Mouse (Mus musculus): ENCODE measurements at regions not wholly inside any gene's neighbourhood (a gene's known extent, or its start where the extent isn't known, plus 50 kb on each side); places are given as distances from the start of the nearest gene placed in this dataset.

DNA sequence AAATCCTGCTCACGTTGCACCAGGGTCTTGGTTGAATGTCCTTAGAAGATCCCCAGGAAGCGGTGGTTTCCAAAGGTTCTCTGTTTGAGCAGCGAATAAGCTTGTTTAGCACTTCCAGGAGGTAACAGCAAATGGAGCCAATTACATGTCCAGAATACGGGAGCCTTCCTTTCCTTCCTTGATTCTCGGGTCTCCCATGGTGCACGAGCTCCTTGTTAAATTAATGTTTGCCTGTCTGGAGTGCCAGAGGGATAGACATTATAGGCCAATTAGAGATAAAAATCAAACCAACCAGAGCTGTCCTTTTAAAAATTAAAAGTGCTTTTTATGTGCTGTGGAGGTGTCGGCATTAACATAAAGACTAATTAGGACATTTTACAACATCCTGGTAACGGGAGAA is 437.0 kb downstream of the Slc4a3 start:
- Histone ChIP-seq H3K4me3 (replicated peaks) (no peak overlapping the region), H3K4me1 (replicated peaks) (no peaks in the 10 kb centered on the region), H3K27me3 (no peaks in the 10 kb centered on the region), H3K27ac (no peak overlapping the region), H3K9ac (replicated peaks) (no peak overlapping the region), H3K9me3 (no peaks in the 10 kb centered on the region), H3K4me2 (replicated peaks) (no peak overlapping the region), H3K36me3 (no peaks in the 10 kb centered on the region)
- 70% methylated on average over 8 of the region's 8 CpGs for WGBS
- no peak for ATAC-seq

DNA sequence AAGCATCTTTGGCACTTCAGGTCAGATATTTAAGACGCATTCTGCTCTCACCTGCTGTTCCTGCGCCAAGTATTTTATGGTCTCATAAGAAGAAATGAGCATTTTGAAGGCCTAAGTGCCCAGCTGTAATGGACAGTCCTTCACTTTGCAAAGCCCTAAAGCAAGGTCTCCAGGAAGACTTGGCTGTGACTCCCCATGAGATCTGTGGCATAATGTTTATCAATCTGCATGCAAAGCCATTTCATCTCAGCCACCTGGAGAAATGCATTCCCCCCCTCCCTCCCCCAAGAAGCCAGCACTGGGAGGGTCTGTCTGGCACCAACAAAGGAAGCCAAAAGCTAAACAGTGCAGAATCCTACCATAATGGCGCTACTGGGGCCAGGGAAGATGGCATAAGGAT is 437.4 kb downstream of the Slc4a3 start:
- Histone ChIP-seq H3K9me3 (no peaks in the 10 kb centered on the region), H3K4me3 (replicated peaks) (no peak overlapping the region), H3K36me3 (no peaks in the 10 kb centered on the region), H3K4me1 (replicated peaks) (no peaks in the 10 kb centered on the region), H3K27ac (no peak overlapping the region), H3K4me2 (replicated peaks) (no peak overlapping the region), H3K27me3 (no peaks in the 10 kb centered on the region), H3K9ac (replicated peaks) (no peak overlapping the region)
- no peak for ATAC-seq
- 92% methylated on average over 3 of the region's 3 CpGs for WGBS

DNA sequence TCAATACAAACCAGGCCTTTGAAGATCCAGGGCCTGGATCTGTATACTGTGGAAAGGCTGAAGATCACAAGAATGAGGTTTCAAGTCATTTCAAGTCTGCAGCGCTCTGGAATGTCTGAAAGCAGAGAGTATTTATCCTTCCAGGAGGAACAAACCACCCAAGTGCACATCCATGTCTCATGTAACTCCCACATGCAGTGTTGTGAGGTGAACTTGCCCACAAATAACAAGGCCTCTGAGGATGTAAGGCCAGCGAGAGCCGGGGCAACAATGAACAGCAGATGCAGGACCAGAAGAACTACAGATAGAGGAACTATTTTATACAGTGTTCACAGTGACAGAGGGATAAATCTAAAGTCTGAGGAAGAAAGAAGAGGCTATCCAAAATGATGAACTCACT is 442.4 kb downstream of the Slc4a3 start:
- ATAC-seq = no peak
- Histone ChIP-seq H3K27ac (no peak overlapping the region), H3K4me1 (replicated peaks) (no peaks in the 10 kb centered on the region), H3K4me3 (replicated peaks) (no peak overlapping the region), H3K27me3 (no peaks in the 10 kb centered on the region), H3K4me2 (replicated peaks) (no peak overlapping the region), H3K36me3 (no peaks in the 10 kb centered on the region), H3K9ac (replicated peaks) (no peak overlapping the region), H3K9me3 (no peaks in the 10 kb centered on the region)
- 87% methylated on average over 3 of the region's 3 CpGs for WGBS

DNA sequence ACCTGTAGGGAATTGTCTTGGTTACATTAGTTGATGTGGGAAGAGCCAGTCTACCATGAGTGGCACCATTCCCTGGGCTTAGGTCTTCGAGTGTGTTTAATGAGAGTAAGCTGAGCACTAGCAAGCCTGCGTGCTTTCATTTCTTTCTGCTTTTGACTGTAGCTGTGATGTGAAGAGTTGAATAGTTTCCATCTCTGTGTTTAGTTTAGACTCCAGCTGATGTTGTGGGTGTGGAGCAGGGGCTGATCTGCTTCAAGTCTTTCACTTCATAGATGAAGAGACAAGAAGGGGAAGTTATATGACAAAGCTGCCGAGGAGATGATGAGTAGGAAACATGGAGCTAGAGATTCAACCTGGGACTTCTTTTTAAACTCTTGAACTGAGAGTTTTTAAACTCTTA is 446.0 kb downstream of the Slc4a3 start:
- Histone ChIP-seq H3K36me3 (no peaks in the 10 kb centered on the region), H3K9ac (replicated peaks) (no peak overlapping the region), H3K4me3 (replicated peaks) (no peak overlapping the region), H3K27me3 (no peaks in the 10 kb centered on the region), H3K27ac (no peak overlapping the region), H3K4me1 (replicated peaks) (no peaks in the 10 kb centered on the region), H3K9me3 (no peaks in the 10 kb centered on the region), H3K4me2 (replicated peaks) (no peak overlapping the region)
- 95% methylated on average over 3 of the region's 3 CpGs for WGBS
- ATAC-seq = no peak

DNA sequence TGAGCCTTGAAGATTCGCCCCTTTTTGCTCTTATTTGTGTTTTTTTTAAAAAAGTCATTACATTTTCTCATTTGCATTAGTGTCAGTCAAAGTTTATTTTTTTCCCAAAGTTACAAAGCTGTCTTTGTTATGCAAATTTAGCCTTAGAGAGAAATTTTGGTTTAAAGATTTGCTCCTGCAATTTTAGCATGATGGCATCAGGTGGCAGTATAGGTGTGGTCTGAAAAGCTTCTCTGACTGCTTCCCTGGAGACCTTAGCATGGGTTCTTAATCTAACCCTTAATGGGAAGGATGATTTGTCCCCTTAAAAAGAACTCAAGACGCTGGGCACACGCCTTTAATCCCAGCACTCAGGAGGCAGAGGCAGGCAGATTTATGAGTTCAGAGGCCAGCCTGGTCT is 451.2 kb downstream of the Slc4a3 start:
- no peaks in the 10 kb centered on the region for H3K9me3 ChIP-seq
- no peak overlapping the region for H3K4me3 ChIP-seq (replicated peaks)
- no peak overlapping the region for H3K27ac ChIP-seq
- H3K4me1 ChIP-seq (replicated peaks) = peaks cover 4% of the 10 kb centered on the region; the same call in 1 of the 2 replicates
- H3K36me3 ChIP-seq = no peaks in the 10 kb centered on the region
- H3K27me3 ChIP-seq = no peaks in the 10 kb centered on the region
- no peak overlapping the region for H3K9ac ChIP-seq (replicated peaks)
- WGBS = 65% methylated on average over 3 of the region's 3 CpGs
- no peak overlapping the region for H3K4me2 ChIP-seq (replicated peaks)
- ATAC-seq = no peak

DNA sequence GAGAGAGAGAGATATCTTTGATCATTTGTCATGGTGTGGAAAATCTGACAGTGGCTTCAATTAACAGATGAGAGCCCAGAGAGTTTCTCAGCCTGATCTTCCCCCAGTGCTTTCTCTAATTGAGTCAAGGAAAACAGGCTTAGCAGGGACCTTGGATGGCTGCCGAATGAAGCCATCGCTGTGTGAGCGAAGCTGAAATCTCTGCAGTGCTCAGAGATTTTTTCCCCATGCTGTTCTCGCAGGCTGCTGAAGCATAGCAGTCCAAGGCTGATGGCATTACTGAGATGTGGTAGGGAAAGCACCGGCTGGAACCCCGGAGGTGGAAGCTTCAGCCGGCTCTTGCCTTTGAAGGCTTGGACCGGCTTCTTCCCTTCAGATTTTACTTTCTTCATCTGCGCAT is 455.1 kb downstream of the Slc4a3 start:
- peak overlapping the region; percentile 28; the same call in 1 of the 2 replicates for H3K27ac ChIP-seq

DNA sequence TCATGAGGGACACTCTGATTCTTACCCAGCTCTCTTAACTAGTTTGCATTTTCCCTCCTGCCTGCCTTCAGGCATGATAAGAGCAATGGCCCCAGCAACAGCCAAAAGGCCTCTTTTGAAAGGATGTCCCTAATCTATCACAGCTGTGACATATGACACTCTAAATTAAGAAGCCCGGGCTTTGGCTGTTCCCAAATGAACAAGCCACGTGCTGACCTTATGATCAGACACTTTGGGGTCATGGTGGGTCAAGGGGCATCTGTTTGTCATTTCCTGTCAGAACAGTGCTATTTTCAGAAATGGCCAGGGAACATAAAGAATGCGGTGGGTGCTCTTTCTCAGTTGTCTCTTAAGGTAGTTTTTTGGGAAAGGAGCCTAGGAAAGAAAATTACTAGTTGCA is 463.5 kb downstream of the Slc4a3 start:
- Histone ChIP-seq H3K27me3 (no peaks in the 10 kb centered on the region), H3K9ac (replicated peaks) (no peak overlapping the region), H3K27ac (no peak overlapping the region), H3K9me3 (no peaks in the 10 kb centered on the region; the same call in 1 of the 2 replicates), H3K36me3 (no peaks in the 10 kb centered on the region), H3K4me1 (replicated peaks) (no peaks in the 10 kb centered on the region), H3K4me2 (replicated peaks) (no peak overlapping the region), H3K4me3 (replicated peaks) (no peak overlapping the region)
- 52% methylated on average over 3 of the region's 3 CpGs for whole genome bisulfite sequencing
- no peak for ATAC-seq

More for the DNA sequence above, 455.1 kb downstream of the Slc4a3 start:
- ATAC-seq = no peak
- H3K9me3 ChIP-seq = no peaks in the 10 kb centered on the region; the same call in 1 of the 2 replicates
- peaks cover 4% of the 10 kb centered on the region; the same call in 1 of the 2 replicates for H3K4me1 ChIP-seq (replicated peaks)
- no peaks in the 10 kb centered on the region for H3K27me3 ChIP-seq
- WGBS = 63% methylated on average over 9 of the region's 9 CpGs
- H3K36me3 ChIP-seq = no peaks in the 10 kb centered on the region
- H3K4me2 ChIP-seq (replicated peaks) = 0 out of 2 replicates have a peak overlapping the region, but pooled peaks have one; percentile 12
- H3K4me3 ChIP-seq (replicated peaks) = no peak overlapping the region
- no peak overlapping the region for H3K9ac ChIP-seq (replicated peaks)

DNA sequence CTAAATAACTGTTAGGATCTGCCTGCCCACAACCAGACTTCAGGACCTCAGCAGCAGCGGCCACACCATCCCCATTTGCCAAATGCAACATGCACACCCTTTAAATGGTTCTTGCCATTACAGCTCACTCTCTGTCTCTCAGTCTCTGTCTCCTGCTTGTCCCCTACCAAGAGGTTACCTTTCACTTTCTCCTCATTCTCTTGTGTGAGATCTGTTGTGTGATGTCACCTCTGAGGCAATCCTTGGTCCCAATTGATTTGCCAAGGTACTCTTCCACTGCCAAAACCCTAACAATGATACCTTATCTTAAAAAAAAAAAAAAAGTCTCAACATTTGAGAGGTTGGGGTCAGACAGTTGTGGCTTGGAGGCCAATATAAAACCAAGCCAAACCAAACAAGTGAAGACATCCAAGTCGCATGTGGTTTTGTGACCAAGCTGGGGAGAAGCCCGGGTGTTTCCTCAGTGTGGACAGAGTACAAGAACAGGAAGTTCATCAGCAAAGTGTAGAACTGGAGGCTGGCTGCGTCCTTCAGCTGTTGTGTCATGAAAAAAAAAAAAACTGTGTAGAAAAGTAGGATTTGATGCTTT is 464.2 kb downstream of the Slc4a3 start:
- H3K4me2 ChIP-seq (replicated peaks) = no peak overlapping the region
- H3K4me1 ChIP-seq (replicated peaks) = no peaks in the 10 kb centered on the region
- no peaks in the 10 kb centered on the region; the same call in 1 of the 2 replicates for H3K9me3 ChIP-seq
- 89% methylated on average over 4 of the region's 4 CpGs for WGBS
- H3K4me3 ChIP-seq (replicated peaks) = no peak overlapping the region
- no peak overlapping the region for H3K27ac ChIP-seq
- no peaks in the 10 kb centered on the region for H3K36me3 ChIP-seq
- H3K9ac ChIP-seq (replicated peaks) = no peak overlapping the region
- ATAC-seq = no peak
- no peaks in the 10 kb centered on the region for H3K27me3 ChIP-seq

DNA sequence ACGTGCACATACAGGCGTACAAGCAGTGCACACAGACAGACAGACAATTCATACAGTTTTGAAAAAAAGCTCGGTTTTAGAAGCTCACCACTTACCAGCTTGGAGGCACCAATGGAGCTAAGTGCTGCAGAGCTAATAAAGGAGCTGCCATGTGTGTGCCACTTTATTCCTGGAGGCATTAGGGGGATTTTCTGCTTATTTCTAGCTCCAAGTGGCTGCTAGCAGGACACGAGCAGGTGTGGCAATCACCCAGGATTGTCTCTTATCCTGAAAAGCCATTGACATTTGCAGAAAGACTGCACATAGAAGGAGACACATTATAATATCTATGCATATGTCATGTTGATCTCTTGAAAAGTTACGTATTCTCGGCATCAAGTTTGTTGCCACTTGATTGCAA is 472.5 kb downstream of the Slc4a3 start:
- no peak overlapping the region for H3K4me2 ChIP-seq (replicated peaks)
- H3K4me3 ChIP-seq (replicated peaks) = no peak overlapping the region
- no peaks in the 10 kb centered on the region for H3K36me3 ChIP-seq
- H3K27me3 ChIP-seq = no peaks in the 10 kb centered on the region
- no peaks in the 10 kb centered on the region for H3K4me1 ChIP-seq (replicated peaks)
- ATAC-seq = no peak
- 78% methylated on average over 6 of the region's 6 CpGs for WGBS
- no peaks in the 10 kb centered on the region for H3K9me3 ChIP-seq
- no peak overlapping the region for H3K27ac ChIP-seq
- H3K9ac ChIP-seq (replicated peaks) = no peak overlapping the region

DNA sequence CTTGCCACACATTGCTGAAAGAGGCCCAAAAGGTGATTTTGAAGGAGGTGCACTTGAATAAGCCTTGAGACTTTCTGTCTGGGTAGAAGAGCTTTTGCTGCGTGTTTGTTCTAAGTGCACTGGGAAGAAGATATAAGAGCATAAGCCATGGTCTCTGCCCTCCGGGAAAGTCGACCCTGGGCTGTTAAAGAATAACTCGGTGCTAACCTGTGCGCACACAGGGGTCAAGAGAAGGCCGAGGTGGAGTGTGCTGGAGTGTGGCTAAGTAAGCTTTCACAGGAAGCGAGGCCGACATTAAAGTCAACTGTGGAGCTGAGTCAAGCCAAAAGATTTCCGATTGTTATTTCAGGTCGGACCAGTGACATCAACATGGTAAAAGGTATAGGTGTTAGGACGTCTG is 473.0 kb downstream of the Slc4a3 start:
- ATAC-seq = no peak
- WGBS = 89% methylated on average over 11 of the region's 11 CpGs

DNA sequence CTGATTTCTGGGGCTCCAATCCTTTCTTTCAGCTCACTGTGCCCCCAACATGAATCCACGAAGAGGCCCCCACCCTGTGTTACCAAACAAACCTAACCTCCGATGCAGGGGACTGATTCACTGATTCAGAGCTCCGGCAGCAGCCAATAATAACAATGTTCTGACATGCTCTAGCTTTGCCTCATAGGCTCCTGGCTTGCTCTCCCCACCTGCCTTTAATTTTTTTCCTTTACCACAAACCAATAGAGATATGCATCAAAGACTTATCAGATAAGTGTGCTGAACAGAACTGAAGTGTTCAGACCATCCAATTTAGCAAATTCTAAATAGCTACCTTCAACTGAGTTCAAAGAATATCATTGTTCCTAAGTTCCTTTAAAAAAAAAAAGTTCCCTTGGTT is 478.6 kb downstream of the Slc4a3 start:
- Histone ChIP-seq H3K27me3 (no peaks in the 10 kb centered on the region), H3K9ac (replicated peaks) (no peak overlapping the region), H3K4me1 (replicated peaks) (peaks cover 12% of the 10 kb centered on the region; the same call in 1 of the 2 replicates), H3K4me2 (replicated peaks) (no peak overlapping the region), H3K9me3 (no peaks in the 10 kb centered on the region), H3K36me3 (no peaks in the 10 kb centered on the region), H3K4me3 (replicated peaks) (no peak overlapping the region), H3K27ac (no peak overlapping the region)
- 71% methylated on average over 3 of the region's 3 CpGs for WGBS
- ATAC-seq = no peak

More for the DNA sequence above, 473.0 kb downstream of the Slc4a3 start:
- Histone ChIP-seq H3K27ac (no peak overlapping the region), H3K4me2 (replicated peaks) (no peak overlapping the region), H3K4me1 (replicated peaks) (no peaks in the 10 kb centered on the region), H3K9me3 (no peaks in the 10 kb centered on the region), H3K9ac (replicated peaks) (no peak overlapping the region), H3K4me3 (replicated peaks) (no peak overlapping the region), H3K27me3 (no peaks in the 10 kb centered on the region), H3K36me3 (no peaks in the 10 kb centered on the region)

DNA sequence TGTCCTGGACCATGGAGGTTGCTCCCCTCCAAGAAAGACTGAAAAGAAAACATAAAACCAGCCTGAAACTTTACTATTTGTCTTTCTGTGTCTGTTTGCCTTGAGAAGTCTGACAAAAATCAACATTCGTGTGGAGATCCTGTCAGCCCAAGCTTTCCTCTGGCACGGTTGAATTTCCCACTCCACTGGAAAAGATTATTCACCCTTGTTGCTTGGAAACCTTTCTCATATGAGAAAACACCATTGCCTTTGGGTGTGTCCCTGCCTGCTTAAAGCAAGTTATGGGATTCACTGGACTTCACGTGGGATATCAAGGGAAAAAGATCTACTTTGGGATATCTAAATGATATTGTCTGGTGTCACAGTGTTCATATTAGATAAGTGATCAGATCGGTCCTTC is 479.3 kb downstream of the Slc4a3 start:
- no peak for ATAC-seq

DNA sequence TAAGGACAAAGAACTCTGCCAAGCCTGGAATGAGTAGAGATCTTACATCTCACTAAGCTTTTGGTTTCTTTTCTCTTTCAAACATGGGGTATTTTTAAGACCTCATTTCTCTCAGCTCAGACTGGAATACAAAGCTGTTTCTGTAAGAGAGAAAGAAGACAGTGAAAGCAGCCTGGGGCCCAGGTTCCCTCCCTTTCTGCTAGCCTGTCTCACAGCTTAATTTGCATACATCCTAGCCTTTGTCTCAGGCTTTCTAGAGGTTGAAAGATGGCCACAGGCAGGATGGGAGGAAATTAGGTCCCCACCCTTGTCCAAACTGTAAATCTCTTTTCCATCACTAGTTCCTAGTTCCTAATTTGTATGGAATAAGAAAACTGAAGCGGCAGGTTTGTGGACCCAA is 483.0 kb downstream of the Slc4a3 start:
- H3K4me1 ChIP-seq (replicated peaks) = peaks cover 13% of the 10 kb centered on the region; the same call in 1 of the 2 replicates
- H3K9ac ChIP-seq (replicated peaks) = no peak overlapping the region
- H3K4me3 ChIP-seq (replicated peaks) = no peak overlapping the region
- WGBS = 67% methylated on average over 1 of the region's 1 CpGs
- no peak overlapping the region for H3K27ac ChIP-seq
- no peaks in the 10 kb centered on the region for H3K27me3 ChIP-seq
- H3K36me3 ChIP-seq = no peaks in the 10 kb centered on the region
- ATAC-seq = no peak
- no peaks in the 10 kb centered on the region for H3K9me3 ChIP-seq
- no peak overlapping the region for H3K4me2 ChIP-seq (replicated peaks)

More for the DNA sequence above, 479.3 kb downstream of the Slc4a3 start:
- Histone ChIP-seq H3K9ac (replicated peaks) (no peak overlapping the region), H3K4me3 (replicated peaks) (no peak overlapping the region), H3K9me3 (no peaks in the 10 kb centered on the region), H3K27me3 (no peaks in the 10 kb centered on the region), H3K4me1 (replicated peaks) (peaks cover 13% of the 10 kb centered on the region; the same call in 1 of the 2 replicates), H3K36me3 (no peaks in the 10 kb centered on the region), H3K27ac (no peak overlapping the region), H3K4me2 (replicated peaks) (no peak overlapping the region)
- 63% methylated on average over 4 of the region's 4 CpGs for WGBS
